Mouse (Mus musculus) neural tube, embryonic 11.5 days (tissue): ENCODE measurements at regions not wholly inside any gene's neighbourhood (a gene's known extent, or its start where the extent isn't known, plus 50 kb on each side); places are given as distances from the start of the nearest gene placed in this dataset.
A peak's percentile ranks its signal among the peaks of the same experiment; 100 is the strongest.

ENCODE experiments used
- ATAC-seq: fragments of 200-750 bp; cut with Nextera tagmentation; 2 replicates; pipeline ENCODE4 v1.8.0; 2017; ENCODE audit warnings: moderate number of reproducible peaks, mild to moderate bottlenecking, moderate TSS enrichment, moderate library complexity; ENCODE audit not compliant: insufficient read depth, low FRiP score, low TSS enrichment
- DNase-seq: peaks from one replicate; pipeline ENCODE4 v3.0.0-alpha.2; 2015; ENCODE audit warnings: low spot score
- H3K27ac ChIP-seq: fragments of 300-500 bp; sonication (generic); 2 replicates; pipeline ENCODE4 v1.5.1; 2014; ENCODE audit warnings: low read depth, mild to moderate bottlenecking, low read length
- H3K27me3 ChIP-seq: fragments of 300-500 bp; sonication (generic); 2 replicates; pipeline ENCODE4 v1.6.1; 2014; ENCODE audit warnings: mild to moderate bottlenecking, low read length, mixed read lengths; ENCODE audit not compliant: control insufficient read depth, insufficient read depth
- H3K36me3 ChIP-seq: fragments of 300-500 bp; sonication (generic); 2 replicates; pipeline ENCODE4 v1.6.1; 2014; ENCODE audit warnings: mild to moderate bottlenecking, low read length, moderate library complexity, mixed read lengths; ENCODE audit not compliant: control insufficient read depth, insufficient read depth
- H3K4me1 ChIP-seq: fragments of 300-500 bp; sonication (generic); 2 replicates; pipeline ENCODE4 v1.6.1; 2014; ENCODE audit warnings: low read length, mixed read lengths; ENCODE audit not compliant: control insufficient read depth, insufficient read depth
- H3K4me2 ChIP-seq: fragments of 300-500 bp; sonication (generic); 2 replicates; pipeline ENCODE4 v1.6.1; 2014; ENCODE audit warnings: low read depth, mild to moderate bottlenecking, moderate library complexity
- H3K4me3 ChIP-seq: fragments of 300-500 bp; sonication (generic); 2 replicates; pipeline ENCODE4 v1.5.1; 2014; ENCODE audit warnings: low read depth, low read length
- H3K9ac ChIP-seq: fragments of 300-500 bp; sonication (generic); 2 replicates; pipeline ENCODE4 v1.6.1; 2014; ENCODE audit warnings: mild to moderate bottlenecking, low read length
- H3K9me3 ChIP-seq: fragments of 300-500 bp; sonication (generic); 2 replicates; pipeline ENCODE4 v1.6.1; 2016; ENCODE audit warnings: low read length; ENCODE audit not compliant: control insufficient read depth
- WGBS: fragments of 180-500 bp; shearing (Covaris S2); extraction: QIAGEN DNeasy Blood & Tissue Kit; methylation state at CpG from one replicate; pipeline ENCODE4 v1.1.7; 2014; 5-methylcytosine and 5-hydroxymethylcytosine counted together

GRCm38 (mm10) chr2:17841963-17842362 lies 110.7 kb upstream of the Nebl start:
- no peaks in the 10 kb centered on the region for H3K36me3 ChIP-seq
- H3K27me3 ChIP-seq, result no peaks in the 10 kb centered on the region
- H3K27ac ChIP-seq, result no peak overlapping the region
- 41% methylated on average over 3 of the region's 3 CpGs for WGBS
- H3K4me3 ChIP-seq, result no peak overlapping the region
- H3K4me1 ChIP-seq, result peaks cover 6% of the 10 kb centered on the region
- H3K9me3 ChIP-seq, result no peaks in the 10 kb centered on the region
- ATAC-seq, result no peak
- peak; percentile 34 for DNase-seq
- no peak overlapping the region for H3K4me2 ChIP-seq
- H3K9ac ChIP-seq, result no peak overlapping the region

- 84% methylated on average over 2 of the region's 2 CpGs for WGBS
- DNase-seq (no peak), ATAC-seq (no peak)
- Histone ChIP-seq H3K4me2 (no peak overlapping the region), H3K27ac (no peak overlapping the region), H3K4me3 (no peak overlapping the region), H3K9ac (no peak overlapping the region), H3K27me3 (no peaks in the 10 kb centered on the region), H3K9me3 (no peaks in the 10 kb centered on the region), H3K36me3 (no peaks in the 10 kb centered on the region), H3K4me1 (peaks cover 6% of the 10 kb centered on the region)
These were observed 110.3 kb upstream of the Nebl start for GRCm38 (mm10) chr2:17841546-17841945.

GRCm38 (mm10) chr2:17840941-17841498 lies 109.8 kb upstream of the Nebl start:
- H3K9ac ChIP-seq, result no peak overlapping the region
- no peak overlapping the region for H3K4me3 ChIP-seq
- no peak for DNase-seq
- H3K36me3 ChIP-seq, result no peaks in the 10 kb centered on the region
- H3K4me1 ChIP-seq, result peaks cover 6% of the 10 kb centered on the region
- WGBS, result 92% methylated on average over 4 of the region's 4 CpGs
- no peaks in the 10 kb centered on the region for H3K27me3 ChIP-seq
- H3K4me2 ChIP-seq, result no peak overlapping the region
- H3K27ac ChIP-seq, result no peak overlapping the region
- H3K9me3 ChIP-seq, result no peaks in the 10 kb centered on the region
- ATAC-seq, result no peak

- ATAC-seq (no peak), DNase-seq (no peak)
- Histone ChIP-seq H3K27ac (no peak overlapping the region), H3K9me3 (no peaks in the 10 kb centered on the region), H3K4me3 (no peak overlapping the region), H3K4me1 (peaks cover 6% of the 10 kb centered on the region), H3K4me2 (no peak overlapping the region), H3K27me3 (no peaks in the 10 kb centered on the region), H3K9ac (no peak overlapping the region), H3K36me3 (no peaks in the 10 kb centered on the region)
- WGBS, result 73% methylated on average over 4 of the region's 4 CpGs
These were observed 108.4 kb upstream of the Nebl start for GRCm38 (mm10) chr2:17839649-17840048.

GRCm38 (mm10) chr2:17838859-17839581 lies 107.8 kb upstream of the Nebl start:
- Histone ChIP-seq H3K4me1 (peaks cover 6% of the 10 kb centered on the region), H3K4me2 (peak overlapping the region; percentile 13; the same call in 1 of the 2 replicates), H3K27ac (no peak overlapping the region), H3K9me3 (no peaks in the 10 kb centered on the region), H3K36me3 (no peaks in the 10 kb centered on the region), H3K27me3 (no peaks in the 10 kb centered on the region), H3K9ac (peak overlapping the region; percentile 30; the same call in 1 of the 2 replicates), H3K4me3 (no peak overlapping the region)
- WGBS, result 44% methylated on average over 20 of the region's 20 CpGs
- DNase-seq, result peak; percentile 62
- peak; percentile 76 for ATAC-seq

- no peaks in the 10 kb centered on the region for H3K36me3 ChIP-seq
- DNase-seq, result no peak
- no peaks in the 10 kb centered on the region for H3K27me3 ChIP-seq
- H3K4me3 ChIP-seq, result no peak overlapping the region
- H3K4me1 ChIP-seq, result peaks cover 6% of the 10 kb centered on the region
- no peak overlapping the region for H3K27ac ChIP-seq
- WGBS, result 67% methylated on average over 7 of the region's 7 CpGs
- no peak for ATAC-seq
- H3K9me3 ChIP-seq, result no peaks in the 10 kb centered on the region
- no peak overlapping the region for H3K9ac ChIP-seq
- H3K4me2 ChIP-seq, result no peak overlapping the region
These were observed 107.1 kb upstream of the Nebl start for GRCm38 (mm10) chr2:17838381-17838680.

GRCm38 (mm10) chr2:17837541-17838380 lies 106.5 kb upstream of the Nebl start:
- no peaks in the 10 kb centered on the region for H3K9me3 ChIP-seq
- no peak overlapping the region for H3K9ac ChIP-seq
- ATAC-seq, result no peak
- no peaks in the 10 kb centered on the region for H3K27me3 ChIP-seq
- H3K36me3 ChIP-seq, result no peaks in the 10 kb centered on the region
- 86% methylated on average over 14 of the region's 14 CpGs for WGBS
- H3K27ac ChIP-seq, result no peak overlapping the region
- DNase-seq, result no peak
- H3K4me2 ChIP-seq, result no peak overlapping the region
- peaks cover 6% of the 10 kb centered on the region for H3K4me1 ChIP-seq
- H3K4me3 ChIP-seq, result no peak overlapping the region

GRCm38 (mm10) chr2:17832726-17833125 lies 101.5 kb upstream of the Nebl start:
- no peak overlapping the region for H3K27ac ChIP-seq
- no peak overlapping the region for H3K4me2 ChIP-seq
- no peaks in the 10 kb centered on the region for H3K36me3 ChIP-seq
- ATAC-seq, result no peak
- H3K27me3 ChIP-seq, result no peaks in the 10 kb centered on the region
- no peaks in the 10 kb centered on the region for H3K9me3 ChIP-seq
- 76% methylated on average over 3 of the region's 3 CpGs for WGBS
- DNase-seq, result no peak
- no peak overlapping the region for H3K4me3 ChIP-seq
- no peaks in the 10 kb centered on the region for H3K4me1 ChIP-seq
- no peak overlapping the region for H3K9ac ChIP-seq
